Mouse (Mus musculus) left cerebral cortex, postnatal 14 days (tissue): ENCODE measurements around the gene Bcap31. TPM values are rescaled to one million over a fixed set of nuclear protein-coding genes. Genes with fewer than 3 reads are reported as not detected.

Experiments
- DNase-seq, 2 experiments: peaks; one replicate each; pipeline ENCODE4 v3.0.0; 2021 to 2022; ENCODE audit warnings: low spot score in 2 of 2, mixed read lengths in 1 of 2
- intact Hi-C: fragments of 180-260 bp; cut with DNase I; formaldehyde crosslinking; loops from one replicate; pipeline ENCODE4 v1.15.1; 2025
- total RNA-seq, 2 experiments: library from RNA; stranded (reverse); gene quantifications; 2 replicates each; pipeline ENCODE4 v1.2.3; 2021

The Bcap31 gene
- total RNA-seq, 2 experiments from 2014 or later = 69.5 to 78.3 TPM

GRCm38 (mm10) chrX:73650869-73651268 lies 65.1 kb downstream of the Bcap31 start:
- no peak for DNase-seq
- intact Hi-C loops = no loop called here

DNA sequence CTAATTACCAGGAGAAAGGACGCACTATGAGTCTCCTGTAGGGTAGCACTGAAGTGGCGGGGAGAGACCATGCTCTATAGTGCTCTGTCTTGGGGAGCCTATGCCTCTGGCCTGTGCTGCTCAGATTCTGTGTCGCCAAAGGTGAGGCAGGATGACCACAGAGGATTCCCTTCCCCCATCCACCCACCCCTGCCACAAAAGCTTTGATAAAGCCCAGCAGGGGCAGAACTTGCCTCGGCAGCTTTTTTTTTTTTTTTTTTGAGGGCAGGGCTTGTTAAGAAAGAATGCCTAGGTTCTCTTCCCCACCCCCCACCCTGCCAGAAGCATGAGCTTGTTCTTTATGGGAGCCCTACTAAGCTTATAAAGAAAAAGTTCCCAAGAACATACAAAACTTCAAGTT lies 70.9 kb downstream of the Bcap31 start:
- DNase-seq = no peak
- intact Hi-C loops = no loop called here

GRCm38 (mm10) chrX:73639901-73640469 lies 76.0 kb downstream of the Bcap31 start:
- intact Hi-C loops = no loop called here
- DNase-seq = no peak

DNA sequence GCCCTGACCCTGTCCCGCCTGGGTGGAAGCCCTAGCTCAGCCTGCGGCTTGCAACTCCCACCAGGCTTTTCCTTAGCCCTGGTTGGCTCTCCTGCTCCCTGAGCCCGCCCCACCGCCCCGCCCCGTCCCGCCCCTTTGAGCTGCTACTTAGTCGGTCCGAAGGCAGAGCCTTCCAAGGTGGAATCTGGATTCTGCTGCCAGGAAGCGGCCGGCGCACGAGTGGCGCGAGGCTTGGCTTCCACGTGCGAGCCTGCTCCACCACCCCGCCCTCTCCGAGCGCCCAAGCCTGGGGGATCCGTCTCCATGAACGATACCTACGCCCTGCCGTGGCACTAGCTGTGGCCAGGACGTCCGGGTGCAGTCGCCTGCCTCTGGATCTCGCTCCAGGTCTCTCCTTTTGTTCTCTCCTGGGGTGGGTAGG lies 76.7 kb downstream of the Bcap31 start, which contains the start of gene Dusp9:
TSS of gene Dusp9 (plus strand) at position 165 of the 421 bp plus-strand sequence.
- intact Hi-C loops = no loop called here

DNA sequence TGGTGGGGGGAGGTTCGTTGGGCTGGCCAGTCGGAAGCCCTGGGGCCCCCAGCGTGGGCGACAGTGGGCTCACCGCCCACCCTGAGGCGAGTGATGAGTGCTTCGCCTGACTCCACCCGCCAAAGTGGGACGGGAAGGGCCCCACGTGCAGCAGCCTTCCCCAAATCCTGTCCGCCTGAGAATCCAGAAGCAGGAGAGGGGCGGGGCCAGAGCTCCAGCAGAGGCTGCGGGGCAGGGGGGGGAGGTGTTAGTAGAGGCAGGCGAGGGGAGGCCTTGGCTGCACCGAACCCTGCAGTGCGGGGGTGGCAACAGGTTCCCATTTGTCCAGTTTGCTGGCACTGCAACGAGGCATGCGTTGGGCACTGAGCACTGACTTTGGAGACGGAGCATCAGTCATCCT lies 78.6 kb downstream of the Bcap31 start:
- intact Hi-C loops = no loop called here
- no peak for DNase-seq

More for the DNA sequence above, 76.7 kb downstream of the Bcap31 start, which contains the start of gene Dusp9:
- DNase-seq = no peak

Other genes starting within 250 kb of the Bcap31 start
- gene Bgn, start 232.6 kb downstream of the Bcap31 start, total RNA-seq = 10 to 100 TPM; 27.0 to 29.0 TPM
- 10 to 100 TPM; 77.4 to 83.1 TPM for gene Atp2b3, start 213.1 kb downstream of the Bcap31 start, total RNA-seq
- under 1 TPM; 0.79 to 0.82 TPM for gene Dusp9, start 76.8 kb downstream of the Bcap31 start, total RNA-seq
- 100 to 1,000 TPM; 145 to 153 TPM for gene Pnck, start 56.1 kb downstream of the Bcap31 start, total RNA-seq
- 10 to 100 TPM; 85.8 to 86.1 TPM for gene Slc6a8, start 43.0 kb downstream of the Bcap31 start, total RNA-seq
- 10 to 100 TPM; 14.8 to 14.9 TPM for gene Abcd1, start 422 bp upstream of the Bcap31 start, total RNA-seq
- 10 to 100 TPM in 1 of 2 experiments, 1 to 10 TPM in 1; 9.9 to 13.4 TPM for gene Plxnb3, start 40.9 kb upstream of the Bcap31 start, total RNA-seq
- gene Srpk3, start 58.2 kb upstream of the Bcap31 start, total RNA-seq = 1 to 10 TPM; 5.8 to 7.0 TPM
- 100 to 1,000 TPM; 167 to 178 TPM for gene Idh3g, start 70.7 kb upstream of the Bcap31 start, total RNA-seq
- gene Ssr4, start 70.9 kb upstream of the Bcap31 start, total RNA-seq = 100 to 1,000 TPM in 1 of 2 experiments, 10 to 100 TPM in 1; 94.7 to 109 TPM
- gene Pdzd4, start 108.8 kb upstream of the Bcap31 start, total RNA-seq = 100 to 1,000 TPM; 113 to 120 TPM
- gene Avpr2, start 175.9 kb upstream of the Bcap31 start, total RNA-seq = not detected
- 100 to 1,000 TPM; 240 to 245 TPM for gene L1cam, start 179.9 kb upstream of the Bcap31 start, total RNA-seq
- gene Arhgap4, start 205.7 kb upstream of the Bcap31 start, total RNA-seq = 1 to 10 TPM; 5.5 to 6.0 TPM
- 10 to 100 TPM; 57.2 to 58.8 TPM for gene Naa10, start 205.8 kb upstream of the Bcap31 start, total RNA-seq
- 1 to 10 TPM; 5.4 to 6.4 TPM for gene Renbp, start 214.7 kb upstream of the Bcap31 start, total RNA-seq